Mouse (Mus musculus): ENCODE data around the gene Lap3.

DNA sequence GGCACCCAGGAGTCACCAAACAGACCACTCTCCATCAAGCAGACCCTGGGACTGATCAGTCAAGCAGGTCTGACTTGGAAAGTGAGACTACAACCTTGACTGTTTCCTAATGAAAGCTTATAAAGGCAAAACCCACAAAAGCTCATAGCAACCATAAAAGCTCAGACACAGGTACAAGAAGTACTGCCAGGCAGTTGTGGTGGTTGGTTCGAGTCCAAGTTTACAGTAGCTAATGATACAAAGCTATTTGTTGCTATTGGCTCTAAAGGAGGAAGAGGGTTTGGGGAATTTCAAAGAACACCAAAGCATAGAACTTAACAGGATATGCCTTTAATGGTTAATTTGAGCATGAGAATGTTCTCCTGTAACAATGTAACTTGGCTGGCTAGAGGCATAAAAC, 9.5 kb upstream of the Lap3 start:
- TF ChIP-seq CTCF (IDR thresholded peaks at IDR 0.05; ENCODE audit: low read depth, low read length) (no peak), POLR2A (IDR thresholded peaks at IDR 0.05; ENCODE audit: borderline replicate concordance, low read depth, low read length) (no peak)
